Mouse (Mus musculus) stomach, embryonic 14.5 days (tissue): ENCODE measurements around the gene Dgkd. TPM values are rescaled to one million over a fixed set of nuclear protein-coding genes. Genes with fewer than 3 reads are reported as not detected.

Experiments
- ATAC-seq: fragments of 200-750 bp; cut with Nextera tagmentation; 2 replicates; pipeline ENCODE4 v1.8.0; 2017; ENCODE audit warnings: low read depth, moderate TSS enrichment; ENCODE audit not compliant: insufficient number of reproducible peaks, insufficient read depth, low FRiP score
- H3K27ac ChIP-seq: fragments of 300-500 bp; sonication (generic); 2 replicates; pipeline ENCODE4 v1.5.1; 2014; ENCODE audit warnings: mild to moderate bottlenecking, low read length, moderate library complexity, mixed read lengths
- H3K27me3 ChIP-seq: fragments of 300-500 bp; sonication (generic); 2 replicates; pipeline ENCODE4 v1.6.1; 2014; ENCODE audit warnings: low read length, control low read depth, mixed read lengths; ENCODE audit not compliant: control insufficient read depth, insufficient read depth
- H3K36me3 ChIP-seq: fragments of 300-500 bp; sonication (generic); 2 replicates; pipeline ENCODE4 v1.6.1; 2014; ENCODE audit warnings: mild to moderate bottlenecking, control low read depth, low read length, moderate library complexity, mixed read lengths; ENCODE audit not compliant: control insufficient read depth, insufficient read depth
- H3K4me1 ChIP-seq: fragments of 300-500 bp; sonication (generic); 2 replicates; pipeline ENCODE4 v1.6.1; 2014; ENCODE audit warnings: low read length, control low read depth, mixed read lengths; ENCODE audit not compliant: control insufficient read depth, insufficient read depth
- H3K4me2 ChIP-seq: fragments of 300-500 bp; sonication (generic); replicated peaks from 2 replicates; pipeline ENCODE4 v1.6.1; 2014; ENCODE audit warnings: low read depth, low read length, control low read depth
- H3K4me3 ChIP-seq: fragments of 300-500 bp; sonication (generic); 2 replicates; pipeline ENCODE4 v1.5.1; 2014; ENCODE audit warnings: low read depth, low read length, control low read depth
- H3K9ac ChIP-seq: fragments of 300-500 bp; sonication (generic); replicated peaks from 2 replicates; pipeline ENCODE4 v1.6.1; 2014; ENCODE audit warnings: low read depth, mild to moderate bottlenecking, control low read depth, low read length, moderate library complexity, mixed read lengths
- H3K9me3 ChIP-seq: fragments of 300-500 bp; sonication (generic); 2 replicates; pipeline ENCODE4 v1.6.1; 2016; ENCODE audit warnings: low read depth, low read length, control low read depth; ENCODE audit not compliant: control insufficient read depth
- WGBS: fragments of 180-500 bp; shearing (Covaris S2); extraction: QIAGEN DNeasy Blood & Tissue Kit; methylation state at CpG from one replicate; pipeline ENCODE4 v1.1.7; 2014; 5-methylcytosine and 5-hydroxymethylcytosine counted together
- polyA plus RNA-seq: library from polyadenylated mRNA; unstranded; fragments of >200 nt; fragmentation: Nextera tagmentation; extraction: Ambion mirVana; gene quantifications from 2 replicates; pipeline ENCODE4 v1.2.1, GENCODE M21; 2014

Dgkd gene
- polyA plus RNA-seq, 1 experiment from 2014 or later, result 35.1 TPM

DNA sequence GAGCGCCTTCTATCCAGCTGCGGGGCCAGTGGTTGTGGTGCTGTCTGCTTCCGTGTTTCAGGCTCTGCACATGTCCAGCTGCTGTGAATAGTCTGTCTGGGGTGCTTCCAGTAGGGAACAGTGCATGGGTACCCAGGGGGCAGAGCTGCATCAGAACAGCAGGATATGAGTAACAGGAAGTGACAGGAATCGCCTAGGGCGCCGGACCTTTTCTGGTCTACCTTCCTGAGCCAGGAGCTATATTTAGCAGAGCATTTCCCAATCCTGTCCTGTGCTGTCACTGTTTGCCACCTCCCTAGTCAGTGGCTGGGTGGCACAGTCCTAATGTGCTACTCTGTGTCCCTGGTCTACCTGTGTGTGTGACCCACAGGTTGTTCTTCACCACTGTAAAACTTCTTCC lies 47.9 kb downstream of the Dgkd start:
- Histone ChIP-seq H3K27me3 (no peaks in the 10 kb centered on the region), H3K4me2 (no peak overlapping the region), H3K27ac (no peak overlapping the region), H3K9ac (no peak overlapping the region), H3K9me3 (no peaks in the 10 kb centered on the region), H3K4me3 (no peak overlapping the region), H3K36me3 (no peaks in the 10 kb centered on the region), H3K4me1 (no peaks in the 10 kb centered on the region)
- no peak for ATAC-seq
- 88% methylated on average over 6 of the region's 6 CpGs for WGBS

DNA sequence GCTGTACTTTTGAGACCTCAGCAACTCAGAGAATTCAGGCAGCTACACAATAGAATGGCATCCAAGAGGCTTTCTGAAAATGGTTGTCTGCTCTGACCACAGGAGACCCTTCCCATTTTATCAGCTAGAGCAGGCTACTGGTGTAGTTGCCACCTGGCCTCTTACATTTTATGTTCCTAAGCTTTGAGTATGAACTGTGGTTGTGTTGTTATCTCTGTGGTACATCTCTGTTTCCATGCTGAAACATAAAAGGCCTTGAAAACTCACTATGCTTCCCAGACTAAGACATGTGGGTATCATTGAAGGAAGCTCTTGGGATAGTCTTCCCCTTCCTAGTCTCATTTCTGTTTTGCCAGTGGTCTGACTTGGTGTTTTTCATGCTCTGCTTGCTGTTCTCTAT lies 49.1 kb downstream of the Dgkd start:
- no peak overlapping the region for H3K4me2 ChIP-seq
- no peaks in the 10 kb centered on the region for H3K9me3 ChIP-seq
- no peaks in the 10 kb centered on the region for H3K4me1 ChIP-seq
- ATAC-seq, result no peak
- H3K9ac ChIP-seq, result no peak overlapping the region
- H3K27ac ChIP-seq, result no peak overlapping the region
- H3K4me3 ChIP-seq, result no peak overlapping the region
- no peaks in the 10 kb centered on the region for H3K27me3 ChIP-seq
- no peaks in the 10 kb centered on the region for H3K36me3 ChIP-seq

DNA sequence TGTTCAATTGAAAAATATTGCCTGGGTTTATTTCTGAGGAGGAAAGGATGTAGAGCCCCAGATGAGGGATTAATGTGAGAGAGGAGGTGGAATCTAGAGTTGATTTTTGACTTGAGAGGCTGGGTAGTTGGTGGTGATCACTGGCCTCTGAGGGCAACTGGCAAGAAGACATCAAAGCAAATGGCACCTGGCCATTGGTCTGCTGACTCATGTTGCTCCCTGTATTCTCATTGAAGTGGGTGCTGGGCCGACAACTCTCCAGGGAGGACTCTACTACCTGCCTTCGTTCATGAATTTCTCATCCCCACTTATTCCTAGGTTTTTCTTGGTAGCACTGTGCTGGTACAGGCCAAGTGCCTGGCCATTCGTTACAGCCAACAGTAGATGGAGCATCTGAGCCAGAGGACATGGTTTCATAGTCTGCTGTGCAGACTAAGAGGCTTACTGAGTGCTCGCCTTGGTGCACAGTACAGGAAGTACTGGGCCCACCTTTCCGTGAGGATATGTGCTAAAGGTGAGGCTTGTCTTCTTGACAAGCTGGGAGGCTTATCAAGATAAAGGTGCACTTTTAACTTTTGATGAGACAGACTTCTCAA lies 53.4 kb downstream of the Dgkd start:
- Histone ChIP-seq H3K4me3 (no peak overlapping the region), H3K27me3 (no peaks in the 10 kb centered on the region), H3K4me1 (no peaks in the 10 kb centered on the region), H3K9me3 (no peaks in the 10 kb centered on the region), H3K27ac (no peak overlapping the region), H3K4me2 (no peak overlapping the region), H3K9ac (no peak overlapping the region), H3K36me3 (peaks cover 4% of the 10 kb centered on the region; the same call in 1 of the 2 replicates)
- ATAC-seq, result no peak
- WGBS, result 83% methylated on average over 5 of the region's 5 CpGs

DNA sequence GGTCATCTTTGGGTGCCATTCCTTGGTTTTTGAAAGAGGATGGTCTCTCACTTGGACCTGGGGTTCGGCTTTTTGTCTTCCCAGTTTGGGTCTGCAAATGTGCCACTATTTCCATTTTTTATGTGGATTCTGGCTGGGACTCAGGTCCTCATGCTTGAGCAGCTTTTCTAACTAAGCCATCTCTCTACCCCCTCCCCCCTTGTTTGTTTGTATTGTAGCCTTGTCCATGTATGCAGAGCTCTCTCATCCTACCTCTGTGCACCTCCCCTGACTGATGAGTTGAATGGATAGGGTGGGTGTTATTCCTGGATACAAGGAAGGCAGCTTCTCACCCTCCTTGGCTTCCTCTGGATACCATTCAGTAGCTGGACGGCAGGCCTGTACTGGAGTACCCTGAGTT lies 54.9 kb downstream of the Dgkd start:
- no peaks in the 10 kb centered on the region for H3K9me3 ChIP-seq
- H3K27ac ChIP-seq, result no peak overlapping the region
- 0 out of 2 replicates have a peak, but pooled peaks cover 3% of the 10 kb centered on the region for H3K4me1 ChIP-seq
- 91% methylated on average over 2 of the region's 2 CpGs for WGBS
- H3K4me2 ChIP-seq, result no peak overlapping the region
- H3K27me3 ChIP-seq, result no peaks in the 10 kb centered on the region
- H3K36me3 ChIP-seq, result peaks cover 4% of the 10 kb centered on the region; the same call in 1 of the 2 replicates
- no peak overlapping the region for H3K9ac ChIP-seq
- ATAC-seq, result no peak
- no peak overlapping the region for H3K4me3 ChIP-seq

DNA sequence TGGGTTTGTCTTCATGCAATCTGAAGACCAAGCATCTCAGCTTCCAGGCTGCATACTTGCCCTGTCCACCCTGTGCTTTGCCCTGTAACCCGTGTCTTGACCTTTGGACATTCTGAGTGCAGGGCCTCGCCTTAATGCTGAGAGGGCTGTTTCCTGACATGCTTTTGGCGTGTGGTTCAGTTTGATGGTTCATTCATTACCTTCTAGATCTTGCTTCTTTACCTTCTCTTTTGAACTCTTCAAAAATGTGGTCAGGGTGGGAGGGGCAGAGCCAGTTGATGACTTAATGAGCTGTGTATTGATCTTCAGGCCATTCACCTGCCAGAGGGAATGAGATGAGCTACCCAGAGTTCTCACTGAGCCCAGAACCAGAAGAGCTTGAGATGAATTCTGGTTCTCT lies 55.6 kb downstream of the Dgkd start:
- H3K9me3 ChIP-seq, result no peaks in the 10 kb centered on the region
- no peak overlapping the region for H3K27ac ChIP-seq
- H3K36me3 ChIP-seq, result peaks cover 4% of the 10 kb centered on the region; the same call in 1 of the 2 replicates
- H3K4me2 ChIP-seq, result no peak overlapping the region
- peaks cover 7% of the 10 kb centered on the region; the same call in 1 of the 2 replicates for H3K4me1 ChIP-seq
- H3K9ac ChIP-seq, result no peak overlapping the region
- no peaks in the 10 kb centered on the region for H3K27me3 ChIP-seq
- H3K4me3 ChIP-seq, result no peak overlapping the region
- WGBS, result 69% methylated on average over 3 of the region's 3 CpGs
- no peak for ATAC-seq

DNA sequence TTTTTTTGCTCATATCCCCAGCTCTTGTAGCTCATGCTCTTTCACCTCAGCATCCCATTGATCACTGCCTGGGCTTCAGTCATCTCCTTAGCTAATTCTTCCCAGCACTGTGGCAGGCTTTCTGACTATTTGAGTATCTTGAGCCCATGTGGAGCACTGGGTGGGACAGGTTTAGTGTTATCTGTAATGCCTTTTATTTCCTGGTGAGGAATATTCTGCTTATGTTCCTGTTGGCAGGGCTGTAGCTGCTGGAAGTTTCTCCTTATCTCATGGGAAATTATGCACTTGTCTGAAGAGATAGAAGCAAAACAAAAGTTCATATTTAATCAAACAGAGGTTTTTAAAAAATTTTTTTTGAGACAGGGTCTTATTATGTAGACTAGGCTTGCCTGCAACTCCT lies 56.5 kb downstream of the Dgkd start:
- no peak overlapping the region for H3K4me3 ChIP-seq
- H3K4me1 ChIP-seq, result peaks cover 7% of the 10 kb centered on the region; the same call in 1 of the 2 replicates
- no peaks in the 10 kb centered on the region for H3K9me3 ChIP-seq
- H3K4me2 ChIP-seq, result no peak overlapping the region
- no peak for ATAC-seq
- H3K9ac ChIP-seq, result no peak overlapping the region
- H3K27ac ChIP-seq, result no peak overlapping the region
- H3K36me3 ChIP-seq, result peaks cover 4% of the 10 kb centered on the region; the same call in 1 of the 2 replicates
- no peaks in the 10 kb centered on the region for H3K27me3 ChIP-seq

DNA sequence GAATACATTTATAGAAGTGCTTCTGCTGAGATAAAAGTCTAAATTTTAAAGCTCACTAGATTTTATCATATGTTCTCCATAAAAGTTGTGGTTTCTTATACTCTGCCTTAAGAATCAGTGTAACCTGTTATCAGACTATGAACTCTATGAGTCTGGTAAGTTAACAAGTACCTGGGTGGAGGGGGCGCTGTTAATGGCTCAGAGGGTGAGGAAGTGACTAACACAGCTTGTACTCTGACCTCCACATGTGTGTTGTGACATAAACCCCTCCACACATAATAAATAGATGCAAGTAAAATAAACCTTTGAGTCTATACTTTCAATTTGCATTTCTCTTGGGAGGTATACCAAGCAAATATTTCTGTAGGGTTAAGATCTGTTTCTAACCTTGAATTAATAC lies 57.3 kb downstream of the Dgkd start:
- Histone ChIP-seq H3K27ac (no peak overlapping the region), H3K36me3 (peaks cover 4% of the 10 kb centered on the region; the same call in 1 of the 2 replicates), H3K9ac (no peak overlapping the region), H3K4me1 (peaks cover 7% of the 10 kb centered on the region; the same call in 1 of the 2 replicates), H3K9me3 (no peaks in the 10 kb centered on the region), H3K4me2 (no peak overlapping the region), H3K4me3 (no peak overlapping the region), H3K27me3 (no peaks in the 10 kb centered on the region)
- WGBS, result 87% methylated on average over 1 of the region's 1 CpGs
- ATAC-seq, result no peak

DNA sequence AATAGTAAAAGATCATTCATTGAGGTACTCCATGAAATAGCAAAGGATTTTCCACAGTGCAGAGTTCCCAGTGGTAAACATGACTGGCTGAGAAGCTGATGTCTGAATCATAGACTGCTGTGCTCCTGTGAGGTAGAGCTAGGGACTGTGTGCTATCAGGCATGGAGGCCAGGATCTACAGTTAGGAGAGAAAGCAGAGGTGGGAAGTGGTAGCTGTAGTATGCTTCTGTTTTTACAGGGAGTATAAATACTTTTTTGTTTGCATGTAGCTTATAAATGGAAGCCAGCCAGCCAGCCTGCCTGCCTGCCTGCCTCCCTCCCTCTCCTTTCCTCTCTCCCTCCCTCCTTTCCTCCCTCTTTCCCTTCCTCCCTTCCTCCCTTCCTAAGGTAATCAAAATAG lies 60.3 kb downstream of the Dgkd start:
- Histone ChIP-seq H3K27me3 (no peaks in the 10 kb centered on the region), H3K4me3 (no peak overlapping the region), H3K4me2 (no peak overlapping the region), H3K9ac (no peak overlapping the region), H3K9me3 (no peaks in the 10 kb centered on the region), H3K36me3 (peaks cover 23% of the 10 kb centered on the region), H3K4me1 (peaks cover 7% of the 10 kb centered on the region; the same call in 1 of the 2 replicates), H3K27ac (no peak overlapping the region)
- no peak for ATAC-seq

DNA sequence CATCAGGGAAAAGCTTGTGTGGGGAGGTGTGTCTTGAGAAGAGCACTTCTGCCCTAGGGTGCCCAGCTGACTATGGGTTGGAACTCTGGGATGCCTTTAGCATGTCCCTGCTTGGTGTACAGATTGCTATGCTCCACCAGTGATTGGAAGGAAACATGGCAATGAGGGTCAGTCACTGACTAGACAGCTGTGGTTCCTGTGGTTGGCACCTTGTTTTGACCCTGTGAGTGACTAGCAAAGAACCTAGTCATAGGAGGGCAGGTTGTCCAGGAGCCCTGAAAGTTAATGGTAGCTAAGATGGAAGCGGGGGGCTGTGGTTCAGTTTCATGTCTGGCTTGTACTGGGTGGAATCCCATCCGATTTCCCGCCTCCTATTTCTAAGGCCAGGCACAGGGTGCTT lies 64.3 kb downstream of the Dgkd start:
- WGBS, result 96% methylated on average over 3 of the region's 3 CpGs

More for the DNA sequence above, 64.3 kb downstream of the Dgkd start:
- H3K27ac ChIP-seq, result no peak overlapping the region
- no peaks in the 10 kb centered on the region for H3K27me3 ChIP-seq
- no peak overlapping the region for H3K4me2 ChIP-seq
- H3K9ac ChIP-seq, result no peak overlapping the region
- no peak overlapping the region for H3K4me3 ChIP-seq
- no peaks in the 10 kb centered on the region for H3K9me3 ChIP-seq
- ATAC-seq, result no peak
- peaks cover 40% of the 10 kb centered on the region for H3K36me3 ChIP-seq
- H3K4me1 ChIP-seq, result peaks cover 6% of the 10 kb centered on the region; the same call in 1 of the 2 replicates
